Mouse (Mus musculus): ENCODE measurements around the gene Heatr9. TPM values are rescaled to one million over a fixed set of nuclear protein-coding genes. Genes with fewer than 3 reads are reported as not detected.

The Heatr9 gene
- total and polyA plus RNA-seq, 3 experiments: not detected

DNA sequence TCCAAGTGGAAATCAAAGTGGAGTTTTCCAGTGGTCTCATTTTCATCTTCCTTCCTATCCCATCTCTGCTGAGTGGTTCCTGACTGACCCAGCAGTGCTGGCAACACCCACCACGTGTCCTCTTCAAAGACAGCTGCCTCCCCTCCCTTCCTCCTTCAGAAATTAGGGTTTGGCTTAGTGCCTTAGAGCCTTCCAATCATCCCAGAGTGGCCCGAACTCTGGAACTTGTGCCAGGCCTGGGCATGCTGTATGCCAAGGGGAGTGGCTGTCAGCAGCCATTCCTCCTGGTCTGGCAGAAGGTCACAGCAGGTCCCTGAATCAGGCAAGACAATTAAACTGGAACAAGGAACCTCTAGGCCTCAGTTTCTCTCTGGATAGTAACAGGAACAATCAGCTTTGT lies 56.0 kb downstream of the Heatr9 start:
- no peak overlapping the region for H3K4me3 ChIP-seq (ENCODE audit: low read depth, low read length)
- TF ChIP-seq POLR2AphosphoS5 (IDR thresholded peaks at IDR 0.05; ENCODE audit: insufficient replicate concordance, low read depth, low read length) (no peak), GATA2 (IDR thresholded peaks at IDR 0.05; ENCODE audit: borderline replicate concordance, low read depth, low read length) (no peak), GATA1 (IDR thresholded peaks at IDR 0.05; ENCODE audit: borderline replicate concordance, low read length) (no peak), TAL1 (conservative IDR thresholded peaks at IDR 0.05; ENCODE audit: low read depth, low read length) (no peak), CTCF (IDR thresholded peaks at IDR 0.05; ENCODE audit: low read depth, low read length) (no peak)
- no peaks in the 10 kb centered on the region; the same call in 1 of the 2 replicates for H3K4me1 ChIP-seq (ENCODE audit: insufficient read depth, low read depth, low read length)
- H3K9me3 ChIP-seq (replicated peaks): no peaks in the 10 kb centered on the region
- no peaks in the 10 kb centered on the region for H3K36me3 ChIP-seq (replicated peaks)
- DNase-seq (ENCODE audit: low spot score) (no peak), ATAC-seq (ENCODE audit: extremely low read depth, insufficient number of reproducible peaks, low FRiP score, poor library complexity, severe bottlenecking) (no peak)
- peaks cover 37% of the 10 kb centered on the region for H3K27me3 ChIP-seq (ENCODE audit: insufficient read depth, low read length)

DNA sequence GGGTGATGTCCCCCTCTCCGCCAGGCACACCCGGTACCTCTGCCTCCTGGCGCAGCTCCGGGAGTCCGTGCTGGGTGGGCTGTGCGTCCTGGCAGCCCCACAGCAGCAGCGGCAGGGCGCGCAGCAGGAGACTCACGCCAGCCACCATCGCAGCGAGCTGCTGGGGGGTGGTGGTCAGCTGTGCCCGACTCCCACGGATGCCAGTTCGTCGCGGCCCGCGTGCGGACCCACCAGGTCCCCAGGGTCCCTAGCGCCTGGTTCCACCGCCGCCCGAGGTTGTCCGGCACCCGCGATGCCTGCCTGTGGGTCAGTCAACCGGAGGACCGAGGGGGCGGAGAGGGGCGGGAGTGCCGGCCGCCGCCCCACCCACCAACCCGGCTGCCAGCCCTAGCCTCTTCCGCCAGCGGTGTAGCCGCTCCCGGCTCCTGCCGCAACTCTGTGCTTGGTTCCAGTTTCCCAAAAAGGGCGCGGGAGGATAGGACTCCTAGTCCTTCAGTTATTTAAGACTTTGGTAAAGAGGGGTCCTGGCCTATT lies 59.2 kb downstream of the Heatr9 start, which contains the start of gene Mmp28:
Gene Mmp28, minus strand, starts transcription at position 361 of the 534 bp plus-strand sequence.
- no peak for DNase-seq (ENCODE audit: low spot score)
- ATAC-seq (ENCODE audit: extremely low read depth, insufficient number of reproducible peaks, low FRiP score, poor library complexity, severe bottlenecking): no peak
- Histone ChIP-seq H3K4me1 (ENCODE audit: insufficient read depth, low read depth, low read length) (no peaks in the 10 kb centered on the region; the same call in 1 of the 2 replicates), H3K9me3 (replicated peaks) (no peaks in the 10 kb centered on the region), H3K4me3 (ENCODE audit: low read depth, low read length) (no peak within 1 kb of the TSS), H3K36me3 (replicated peaks) (no peaks in the 10 kb centered on the region), H3K27me3 (ENCODE audit: insufficient read depth, low read length) (peaks cover 38% of the 10 kb centered on the region)
- TF ChIP-seq CTCF (IDR thresholded peaks at IDR 0.05; ENCODE audit: low read depth, low read length) (no peak), TAL1 (conservative IDR thresholded peaks at IDR 0.05; ENCODE audit: low read depth, low read length) (no peak), GATA2 (IDR thresholded peaks at IDR 0.05; ENCODE audit: borderline replicate concordance, low read depth, low read length) (no peak), GATA1 (IDR thresholded peaks at IDR 0.05; ENCODE audit: borderline replicate concordance, low read length) (no peak), POLR2AphosphoS5 (IDR thresholded peaks at IDR 0.05; ENCODE audit: insufficient replicate concordance, low read depth, low read length) (no peak)

Other genes with a start within 250 kb of the Heatr9 start
- gene Slfn14, start 235.4 kb downstream of the Heatr9 start, total RNA-seq (2014; fragmentation: Nextera tagmentation): 9.4 and 25.5 TPM in 2 replicates
- 1.8 and 2.1 TPM in 2 replicates for gene Slfn14, start 235.4 kb downstream of the Heatr9 start, total RNA-seq (2017)
- gene Slfn14, start 235.4 kb downstream of the Heatr9 start, polyA plus RNA-seq (2012): 0.10 and 0.17 TPM in 2 replicates
- 92.6 and 113 TPM in 2 replicates for gene Ap2b1, start 223.2 kb downstream of the Heatr9 start, total RNA-seq (2014; fragmentation: Nextera tagmentation)
- gene Ap2b1, start 223.2 kb downstream of the Heatr9 start, total RNA-seq (2017): 68.5 and 76.5 TPM in 2 replicates
- 17.5 and 17.8 TPM in 2 replicates for gene Ap2b1, start 223.2 kb downstream of the Heatr9 start, polyA plus RNA-seq (2012)
- 6.8 and 8.6 TPM in 2 replicates for gene Pex12, start 219.6 kb downstream of the Heatr9 start, total RNA-seq (2014; fragmentation: Nextera tagmentation)
- 7.1 and 8.7 TPM in 2 replicates for gene Pex12, start 219.6 kb downstream of the Heatr9 start, total RNA-seq (2017)
- 2.7 and 3.0 TPM in 2 replicates for gene Pex12, start 219.6 kb downstream of the Heatr9 start, polyA plus RNA-seq (2012)
- not detected in 2 replicates for gene Rasl10b, start 113.0 kb downstream of the Heatr9 start, total RNA-seq (2014; fragmentation: Nextera tagmentation)
- 0.06 TPM in 1 of 2 replicates, not detected in the other for gene Rasl10b, start 113.0 kb downstream of the Heatr9 start, total RNA-seq (2017)
- gene Rasl10b, start 113.0 kb downstream of the Heatr9 start, polyA plus RNA-seq (2012): 0.04 and 0.09 TPM in 2 replicates
- gene Gas2l2, start 92.7 kb downstream of the Heatr9 start, total RNA-seq (2014; fragmentation: Nextera tagmentation): not detected in 2 replicates
- 0.05 and 0.06 TPM in 2 replicates for gene Gas2l2, start 92.7 kb downstream of the Heatr9 start, total RNA-seq (2017)
- not detected in 2 replicates for gene Gas2l2, start 92.7 kb downstream of the Heatr9 start, polyA plus RNA-seq (2012)
- not detected in 2 replicates for gene 1700020L24Rik, start 84.5 kb downstream of the Heatr9 start, total RNA-seq (2014; fragmentation: Nextera tagmentation)
- not detected in 2 replicates for gene 1700020L24Rik, start 84.5 kb downstream of the Heatr9 start, total RNA-seq (2017)
- not detected in 2 replicates for gene 1700020L24Rik, start 84.5 kb downstream of the Heatr9 start, polyA plus RNA-seq (2012)
- not detected in 2 replicates for gene Mmp28, start 59.1 kb downstream of the Heatr9 start, total RNA-seq (2014; fragmentation: Nextera tagmentation)
- gene Mmp28, start 59.1 kb downstream of the Heatr9 start, total RNA-seq (2017): 0.06 and 0.11 TPM in 2 replicates
- gene Mmp28, start 59.1 kb downstream of the Heatr9 start, polyA plus RNA-seq (2012): not detected in 2 replicates
- 99.5 and 106 TPM in 2 replicates for gene Taf15, start 49.1 kb downstream of the Heatr9 start, total RNA-seq (2014; fragmentation: Nextera tagmentation)
- 22.7 and 29.9 TPM in 2 replicates for gene Taf15, start 49.1 kb downstream of the Heatr9 start, total RNA-seq (2017)
- gene Taf15, start 49.1 kb downstream of the Heatr9 start, polyA plus RNA-seq (2012): 41.8 and 47.1 TPM in 2 replicates
- gene Ccl5, start 8.3 kb upstream of the Heatr9 start, total RNA-seq (2014; fragmentation: Nextera tagmentation): 3.1 TPM in 1 of 2 replicates, not detected in the other
- 0.29 TPM in 1 of 2 replicates, not detected in the other for gene Ccl5, start 8.3 kb upstream of the Heatr9 start, total RNA-seq (2017)
- gene Ccl5, start 8.3 kb upstream of the Heatr9 start, polyA plus RNA-seq (2012): not detected in 2 replicates
- 4.4 and 11.6 TPM in 2 replicates for gene Ccl9, start 56.5 kb upstream of the Heatr9 start, total RNA-seq (2014; fragmentation: Nextera tagmentation)
- gene Ccl9, start 56.5 kb upstream of the Heatr9 start, total RNA-seq (2017): 2.0 and 3.4 TPM in 2 replicates
- gene Ccl9, start 56.5 kb upstream of the Heatr9 start, polyA plus RNA-seq (2012): 0.09 and 0.13 TPM in 2 replicates
- 1.2 TPM in 1 of 2 replicates, not detected in the other for gene Ccl6, start 70.9 kb upstream of the Heatr9 start, total RNA-seq (2014; fragmentation: Nextera tagmentation)
- 0.33 and 0.70 TPM in 2 replicates for gene Ccl6, start 70.9 kb upstream of the Heatr9 start, total RNA-seq (2017)
- 0.13 and 0.22 TPM in 2 replicates for gene Ccl6, start 70.9 kb upstream of the Heatr9 start, polyA plus RNA-seq (2012)
- not detected in 2 replicates for gene Rpl9-ps1, start 123.4 kb upstream of the Heatr9 start, total RNA-seq (2014; fragmentation: Nextera tagmentation)
- gene Rpl9-ps1, start 123.4 kb upstream of the Heatr9 start, total RNA-seq (2017): not detected in 2 replicates
- not detected in 2 replicates for gene Rpl9-ps1, start 123.4 kb upstream of the Heatr9 start, polyA plus RNA-seq (2012)
- gene Ccl3, start 127.2 kb upstream of the Heatr9 start, total RNA-seq (2014; fragmentation: Nextera tagmentation): not detected in 2 replicates
- gene Ccl3, start 127.2 kb upstream of the Heatr9 start, total RNA-seq (2017): 2.0 and 2.7 TPM in 2 replicates
- gene Ccl3, start 127.2 kb upstream of the Heatr9 start, polyA plus RNA-seq (2012): not detected in 2 replicates
- not detected in 2 replicates for gene Ccl4, start 140.4 kb upstream of the Heatr9 start, total RNA-seq (2014; fragmentation: Nextera tagmentation)
- gene Ccl4, start 140.4 kb upstream of the Heatr9 start, total RNA-seq (2017): 0.38 TPM in 1 of 2 replicates, not detected in the other
- not detected in 2 replicates for gene Ccl4, start 140.4 kb upstream of the Heatr9 start, polyA plus RNA-seq (2012)
- not detected in 2 replicates for gene Wfdc17, start 181.8 kb upstream of the Heatr9 start, total RNA-seq (2014; fragmentation: Nextera tagmentation)
- not detected in 2 replicates for gene Wfdc17, start 181.8 kb upstream of the Heatr9 start, total RNA-seq (2017)
- not detected in 2 replicates for gene Wfdc17, start 181.8 kb upstream of the Heatr9 start, polyA plus RNA-seq (2012)
- gene Wfdc18, start 186.8 kb upstream of the Heatr9 start, total RNA-seq (2014; fragmentation: Nextera tagmentation): not detected in 2 replicates
- not detected in 2 replicates for gene Wfdc18, start 186.8 kb upstream of the Heatr9 start, total RNA-seq (2017)
- gene Wfdc18, start 186.8 kb upstream of the Heatr9 start, polyA plus RNA-seq (2012): not detected in 2 replicates
- not detected in 2 replicates for gene Wfdc21, start 224.8 kb upstream of the Heatr9 start, total RNA-seq (2014; fragmentation: Nextera tagmentation)
- not detected in 2 replicates for gene Wfdc21, start 224.8 kb upstream of the Heatr9 start, total RNA-seq (2017)
- gene Wfdc21, start 224.8 kb upstream of the Heatr9 start, polyA plus RNA-seq (2012): not detected in 2 replicates
- gene Heatr6, start 231.5 kb upstream of the Heatr9 start, total RNA-seq (2014; fragmentation: Nextera tagmentation): 31.7 and 36.7 TPM in 2 replicates
- gene Heatr6, start 231.5 kb upstream of the Heatr9 start, total RNA-seq (2017): 14.9 and 18.1 TPM in 2 replicates
- 4.7 and 7.6 TPM in 2 replicates for gene Heatr6, start 231.5 kb upstream of the Heatr9 start, polyA plus RNA-seq (2012)

All from G1E (cell line).